Mouse (Mus musculus): ENCODE results near the gene Wars. TPM values are rescaled to one million over a fixed set of nuclear protein-coding genes. Genes with fewer than 3 reads are reported as not detected.

Wars gene
- polyA plus RNA-seq, 1 experiment from 2014 or later = 101 TPM

GRCm38 (mm10) chr12:108880606-108881005, 13.4 kb downstream of the Wars start:
- H3K27me3 ChIP-seq (ENCODE audit: control insufficient read depth, insufficient read depth, low read length) = no peaks in the 10 kb centered on the region
- peaks cover 86% of the 10 kb centered on the region for H3K36me3 ChIP-seq (replicated peaks; ENCODE audit: control insufficient read depth, insufficient read depth)
- ATAC-seq (ENCODE audit: low FRiP score) = no peak
- H3K4me1 ChIP-seq (replicated peaks; ENCODE audit: control insufficient read depth, insufficient read depth, low read length) = no peaks in the 10 kb centered on the region
- H3K9ac ChIP-seq = no peak overlapping the region
- no peak overlapping the region for H3K4me3 ChIP-seq (replicated peaks; ENCODE audit: low read length)
- H3K4me2 ChIP-seq (replicated peaks) = no peak overlapping the region
- H3K9me3 ChIP-seq (ENCODE audit: control insufficient read depth, low read length) = no peaks in the 10 kb centered on the region
- DNase-seq (ENCODE audit: low spot score) = no peak
- 95% methylated on average over 5 of the region's 5 CpGs for WGBS
- H3K27ac ChIP-seq = no peak overlapping the region

DNA sequence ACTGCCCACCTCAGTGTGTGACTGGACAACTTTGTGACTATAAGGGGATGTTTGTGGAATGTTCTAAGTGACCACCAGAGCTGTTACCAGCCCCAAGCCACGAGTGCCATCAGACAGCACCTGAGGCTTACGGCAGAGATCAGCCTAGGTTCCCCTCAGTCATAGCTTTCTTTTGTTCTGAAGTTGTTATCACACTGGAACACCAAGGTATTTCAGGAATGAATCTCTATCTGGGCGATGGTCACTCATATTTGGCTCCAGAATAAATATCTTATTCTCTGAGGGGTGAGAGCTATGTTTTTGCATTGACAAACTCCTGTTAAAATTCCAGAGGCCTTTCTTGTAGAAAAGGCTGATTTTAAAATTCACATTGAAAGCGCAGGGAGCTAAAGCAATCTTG, 14.8 kb downstream of the Wars start:
- Histone ChIP-seq H3K4me1 (replicated peaks; ENCODE audit: control insufficient read depth, insufficient read depth, low read length) (no peaks in the 10 kb centered on the region), H3K27me3 (ENCODE audit: control insufficient read depth, insufficient read depth, low read length) (no peaks in the 10 kb centered on the region), H3K4me2 (replicated peaks) (no peak overlapping the region), H3K4me3 (replicated peaks; ENCODE audit: low read length) (no peak overlapping the region), H3K9me3 (ENCODE audit: control insufficient read depth, low read length) (no peaks in the 10 kb centered on the region), H3K27ac (no peak overlapping the region), H3K9ac (no peak overlapping the region), H3K36me3 (replicated peaks; ENCODE audit: control insufficient read depth, insufficient read depth) (peaks cover 86% of the 10 kb centered on the region)
- ATAC-seq (ENCODE audit: low FRiP score) (no peak), DNase-seq (ENCODE audit: low spot score) (no peak)
- 96% methylated on average over 4 of the region's 4 CpGs for WGBS

- WGBS = 86% methylated on average over 5 of the region's 5 CpGs
- peaks cover 84% of the 10 kb centered on the region for H3K36me3 ChIP-seq (replicated peaks; ENCODE audit: control insufficient read depth, insufficient read depth)
Observed at GRCm38 (mm10) chr12:108873122-108873521, 20.9 kb downstream of the Wars start.

GRCm38 (mm10) chr12:108869575-108869974, 24.4 kb downstream of the Wars start:
- Histone ChIP-seq H3K36me3 (replicated peaks; ENCODE audit: control insufficient read depth, insufficient read depth) (peaks cover 93% of the 10 kb centered on the region), H3K9me3 (ENCODE audit: control insufficient read depth, low read length) (no peaks in the 10 kb centered on the region), H3K27ac (no peak overlapping the region), H3K4me1 (replicated peaks; ENCODE audit: control insufficient read depth, insufficient read depth, low read length) (no peaks in the 10 kb centered on the region), H3K4me2 (replicated peaks) (no peak overlapping the region), H3K27me3 (ENCODE audit: control insufficient read depth, insufficient read depth, low read length) (no peaks in the 10 kb centered on the region), H3K9ac (no peak overlapping the region), H3K4me3 (replicated peaks; ENCODE audit: low read length) (no peak overlapping the region)
- WGBS = 88% methylated on average over 2 of the region's 2 CpGs
- DNase-seq (ENCODE audit: low spot score) (no peak), ATAC-seq (ENCODE audit: low FRiP score) (no peak)

More at GRCm38 (mm10) chr12:108873122-108873521, 20.9 kb downstream of the Wars start:
- no peaks in the 10 kb centered on the region for H3K27me3 ChIP-seq (ENCODE audit: control insufficient read depth, insufficient read depth, low read length)
- ATAC-seq (ENCODE audit: low FRiP score) = no peak
- H3K27ac ChIP-seq = no peak overlapping the region
- no peak overlapping the region for H3K4me2 ChIP-seq (replicated peaks)
- H3K4me1 ChIP-seq (replicated peaks; ENCODE audit: control insufficient read depth, insufficient read depth, low read length) = no peaks in the 10 kb centered on the region
- H3K9ac ChIP-seq = no peak overlapping the region
- H3K4me3 ChIP-seq (replicated peaks; ENCODE audit: low read length) = no peak overlapping the region
- no peak for DNase-seq (ENCODE audit: low spot score)
- no peaks in the 10 kb centered on the region for H3K9me3 ChIP-seq (ENCODE audit: control insufficient read depth, low read length)

DNA sequence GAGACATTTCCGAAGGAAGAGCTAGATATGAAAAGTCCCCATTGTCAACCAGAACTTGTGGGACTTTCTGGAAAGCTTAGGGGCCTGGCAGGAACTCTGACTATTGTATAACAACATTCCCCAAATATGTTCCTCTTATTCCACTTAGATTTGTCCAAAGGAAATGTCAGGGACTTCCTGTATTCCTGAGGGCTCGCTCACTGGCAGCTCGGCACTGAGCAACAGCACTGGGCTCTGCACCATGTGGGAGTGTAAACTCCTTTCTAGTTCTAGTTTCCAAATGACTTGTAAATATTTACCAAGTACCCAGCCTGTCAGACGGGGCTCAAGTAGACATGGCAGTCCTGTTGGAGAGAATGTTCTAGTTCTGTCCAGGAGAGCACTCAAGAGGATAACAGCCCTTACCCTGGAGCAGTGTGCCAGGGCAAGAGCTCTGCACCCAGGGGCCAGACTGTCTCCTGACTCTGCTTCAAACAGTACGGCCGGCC, 28.9 kb downstream of the Wars start:
- no peak for DNase-seq (ENCODE audit: low spot score)
- Histone ChIP-seq H3K9me3 (ENCODE audit: control insufficient read depth, low read length) (no peaks in the 10 kb centered on the region), H3K36me3 (replicated peaks; ENCODE audit: control insufficient read depth, insufficient read depth) (peaks cover 97% of the 10 kb centered on the region), H3K9ac (no peak overlapping the region), H3K4me2 (replicated peaks) (no peak overlapping the region), H3K4me3 (replicated peaks; ENCODE audit: low read length) (no peak overlapping the region), H3K4me1 (replicated peaks; ENCODE audit: control insufficient read depth, insufficient read depth, low read length) (no peaks in the 10 kb centered on the region), H3K27me3 (ENCODE audit: control insufficient read depth, insufficient read depth, low read length) (no peaks in the 10 kb centered on the region), H3K27ac (no peak overlapping the region)
- WGBS = 93% methylated on average over 6 of the region's 6 CpGs
- ATAC-seq (ENCODE audit: low FRiP score) = no peak

GRCm38 (mm10) chr12:108858486-108858885, 35.5 kb downstream of the Wars start:
- no peak overlapping the region for H3K27ac ChIP-seq
- no peak overlapping the region for H3K4me2 ChIP-seq (replicated peaks)
- ATAC-seq (ENCODE audit: low FRiP score) (no peak), DNase-seq (ENCODE audit: low spot score) (no peak)
- 86% methylated on average over 5 of the region's 5 CpGs for WGBS
- no peak overlapping the region for H3K4me3 ChIP-seq (replicated peaks; ENCODE audit: low read length)
- no peaks in the 10 kb centered on the region for H3K9me3 ChIP-seq (ENCODE audit: control insufficient read depth, low read length)
- no peaks in the 10 kb centered on the region for H3K4me1 ChIP-seq (replicated peaks; ENCODE audit: control insufficient read depth, insufficient read depth, low read length)
- no peaks in the 10 kb centered on the region for H3K27me3 ChIP-seq (ENCODE audit: control insufficient read depth, insufficient read depth, low read length)
- H3K36me3 ChIP-seq (replicated peaks; ENCODE audit: control insufficient read depth, insufficient read depth) = peaks cover 40% of the 10 kb centered on the region
- no peak overlapping the region for H3K9ac ChIP-seq

DNA sequence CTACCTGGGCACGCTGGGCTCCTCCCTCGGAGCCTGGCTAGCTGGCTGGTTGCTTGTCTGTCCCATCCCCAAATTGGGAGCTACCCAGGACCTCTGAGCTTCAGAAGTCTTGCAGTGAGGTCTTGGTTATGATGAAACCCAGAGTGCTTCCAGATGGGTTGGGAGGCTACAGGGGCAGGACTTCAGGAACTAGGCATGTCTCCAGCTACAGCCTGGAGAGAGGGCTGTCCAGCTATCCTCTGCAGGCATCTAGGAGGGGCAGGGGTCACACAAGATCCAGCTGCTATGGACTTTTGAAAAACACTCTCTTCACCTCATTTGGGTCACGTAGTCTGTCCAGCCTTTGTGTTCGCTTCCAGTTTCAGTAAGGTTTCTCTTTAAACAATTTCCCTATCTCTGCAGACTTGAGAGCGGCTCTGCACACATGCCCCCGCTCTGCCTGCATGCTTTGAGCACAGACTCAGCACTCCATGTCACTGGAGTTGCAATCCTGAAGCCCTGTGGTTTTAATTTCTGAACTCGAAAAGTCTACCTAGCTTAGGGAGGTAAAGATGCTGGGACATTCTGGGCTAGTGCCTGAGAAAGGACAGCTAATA, 36.3 kb downstream of the Wars start:
- no peaks in the 10 kb centered on the region for H3K4me1 ChIP-seq (replicated peaks; ENCODE audit: control insufficient read depth, insufficient read depth, low read length)
- no peak overlapping the region for H3K4me2 ChIP-seq (replicated peaks)
- DNase-seq (ENCODE audit: low spot score) (no peak), ATAC-seq (ENCODE audit: low FRiP score) (no peak)
- no peak overlapping the region for H3K27ac ChIP-seq
- peaks cover 32% of the 10 kb centered on the region for H3K36me3 ChIP-seq (replicated peaks; ENCODE audit: control insufficient read depth, insufficient read depth)
- no peaks in the 10 kb centered on the region for H3K9me3 ChIP-seq (ENCODE audit: control insufficient read depth, low read length)
- H3K9ac ChIP-seq = no peak overlapping the region
- WGBS = 88% methylated on average over 7 of the region's 7 CpGs
- H3K27me3 ChIP-seq (ENCODE audit: control insufficient read depth, insufficient read depth, low read length) = no peaks in the 10 kb centered on the region
- H3K4me3 ChIP-seq (replicated peaks; ENCODE audit: low read length) = no peak overlapping the region

DNA sequence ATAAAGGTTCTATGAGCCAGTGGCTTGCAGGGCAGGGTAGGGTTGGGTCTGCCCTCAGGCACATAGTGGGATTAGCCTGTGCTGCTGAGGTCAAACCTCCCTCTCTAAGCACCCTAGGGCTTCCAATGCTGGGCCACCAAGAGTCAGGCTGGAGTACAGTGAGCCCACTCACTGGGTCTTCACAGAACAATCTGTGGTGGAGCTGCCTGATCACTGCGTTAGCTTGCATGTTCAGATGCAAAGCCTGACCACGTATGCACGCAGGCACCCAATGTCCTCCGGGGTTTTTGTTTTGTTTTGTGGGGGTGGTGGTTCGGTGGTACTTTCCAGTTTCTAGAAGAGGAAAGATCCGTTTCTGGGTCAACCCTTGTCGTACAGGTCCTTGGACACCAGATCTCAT, 36.9 kb downstream of the Wars start:
- no peak for DNase-seq (ENCODE audit: low spot score)
- Histone ChIP-seq H3K4me2 (replicated peaks) (no peak overlapping the region), H3K9me3 (ENCODE audit: control insufficient read depth, low read length) (no peaks in the 10 kb centered on the region), H3K4me1 (replicated peaks; ENCODE audit: control insufficient read depth, insufficient read depth, low read length) (no peaks in the 10 kb centered on the region), H3K9ac (no peak overlapping the region), H3K27ac (no peak overlapping the region), H3K27me3 (ENCODE audit: control insufficient read depth, insufficient read depth, low read length) (no peaks in the 10 kb centered on the region), H3K4me3 (replicated peaks; ENCODE audit: low read length) (no peak overlapping the region), H3K36me3 (replicated peaks; ENCODE audit: control insufficient read depth, insufficient read depth) (peaks cover 26% of the 10 kb centered on the region)
- 91% methylated on average over 7 of the region's 7 CpGs for WGBS
- no peak for ATAC-seq (ENCODE audit: low FRiP score)

DNA sequence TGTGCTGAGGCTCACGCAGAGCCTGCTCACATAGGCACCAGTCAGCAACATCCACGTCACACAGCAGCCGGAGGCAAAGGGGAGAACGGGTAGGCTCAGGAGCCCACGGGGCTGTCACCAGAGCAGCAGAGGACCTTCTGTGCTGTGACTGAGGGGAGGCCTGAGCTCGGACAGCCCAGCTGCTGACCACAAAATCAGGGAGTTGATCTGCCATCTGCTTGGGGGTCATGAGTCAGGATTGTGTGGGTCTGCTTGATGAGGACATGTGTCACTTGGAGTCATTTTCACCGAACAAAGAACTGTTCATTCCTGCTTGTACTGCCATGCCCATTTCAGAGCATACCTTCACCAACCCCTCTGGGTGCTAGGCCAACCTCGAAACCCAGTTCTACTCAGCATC, 37.8 kb downstream of the Wars start:
- H3K36me3 ChIP-seq (replicated peaks; ENCODE audit: control insufficient read depth, insufficient read depth) = peaks cover 19% of the 10 kb centered on the region
- WGBS = 91% methylated on average over 8 of the region's 8 CpGs
- H3K9me3 ChIP-seq (ENCODE audit: control insufficient read depth, low read length) = no peaks in the 10 kb centered on the region
- ATAC-seq (ENCODE audit: low FRiP score) (no peak), DNase-seq (ENCODE audit: low spot score) (no peak)
- H3K4me1 ChIP-seq (replicated peaks; ENCODE audit: control insufficient read depth, insufficient read depth, low read length) = no peaks in the 10 kb centered on the region
- no peaks in the 10 kb centered on the region for H3K27me3 ChIP-seq (ENCODE audit: control insufficient read depth, insufficient read depth, low read length)
- no peak overlapping the region for H3K9ac ChIP-seq
- no peak overlapping the region for H3K27ac ChIP-seq
- no peak overlapping the region for H3K4me3 ChIP-seq (replicated peaks; ENCODE audit: low read length)
- H3K4me2 ChIP-seq (replicated peaks) = no peak overlapping the region

DNA sequence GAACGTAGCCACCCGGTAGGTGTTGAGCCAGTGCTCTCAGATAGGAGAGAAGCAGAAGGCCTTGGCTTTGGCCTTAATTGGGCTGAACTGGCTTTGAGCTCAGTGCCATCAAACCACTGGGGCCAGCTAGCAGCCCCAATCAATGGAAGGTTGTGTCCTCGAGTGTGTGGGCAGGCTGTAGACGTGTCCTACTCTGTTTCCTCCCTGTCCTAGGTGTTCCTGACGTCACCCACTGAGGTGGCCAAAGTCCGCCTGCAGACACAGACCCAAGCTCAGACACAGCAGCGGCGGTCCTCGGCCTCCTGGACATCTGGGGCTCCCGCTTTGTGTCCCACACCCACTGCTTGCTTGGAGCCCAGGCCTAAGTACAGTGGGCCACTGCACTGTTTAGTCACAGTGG, 38.9 kb downstream of the Wars start:
- ATAC-seq (ENCODE audit: low FRiP score) (no peak), DNase-seq (ENCODE audit: low spot score) (no peak)
- Histone ChIP-seq H3K9ac (no peak overlapping the region), H3K4me1 (replicated peaks; ENCODE audit: control insufficient read depth, insufficient read depth, low read length) (peaks cover 8% of the 10 kb centered on the region; the same call in 1 of the 2 replicates), H3K27ac (no peak overlapping the region), H3K4me2 (replicated peaks) (no peak overlapping the region), H3K27me3 (ENCODE audit: control insufficient read depth, insufficient read depth, low read length) (no peaks in the 10 kb centered on the region), H3K36me3 (replicated peaks; ENCODE audit: control insufficient read depth, insufficient read depth) (peaks cover 8% of the 10 kb centered on the region), H3K9me3 (ENCODE audit: control insufficient read depth, low read length) (no peaks in the 10 kb centered on the region), H3K4me3 (replicated peaks; ENCODE audit: low read length) (no peak overlapping the region)
- 92% methylated on average over 10 of the region's 10 CpGs for WGBS

All from hindbrain, embryonic 14.5 days (tissue).